Mouse (Mus musculus): ENCODE results near the gene Gm44805.
A peak's percentile ranks its signal among the peaks of the same experiment; 100 is the strongest.
"Not testable (repeated sequence)": the region's sequence is repeated elsewhere in the genome, so short reads cannot be mapped to it uniquely, and the experiment has no call there.

The Gm44805 gene

GRCm38 (mm10) chr7:19699827-19700148, 18.6 kb upstream of the Gm44805 start:
- DNase-seq (ENCODE audit: low spot score in 2 of 2) = no peak

GRCm38 (mm10) chr7:19698907-19699826, 17.9 kb upstream of the Gm44805 start, which contains the start of gene Apoe:
Gene Apoe (minus strand): TSS chr7:19699188.
- peak in 1 of 2 experiments; percentile 16 for DNase-seq (ENCODE audit: low spot score in 2 of 2)

- DNase-seq (ENCODE audit: low spot score in 2 of 2) = no peak
Observed at GRCm38 (mm10) chr7:19697949-19698906, 17.0 kb upstream of the Gm44805 start.

- no peak for DNase-seq (ENCODE audit: low spot score in 2 of 2)
Observed at GRCm38 (mm10) chr7:19696336-19696873, 15.2 kb upstream of the Gm44805 start.

- DNase-seq (ENCODE audit: low spot score in 2 of 2) = no peak
Observed at GRCm38 (mm10) chr7:19695881-19696280, 14.7 kb upstream of the Gm44805 start.

- no peak for DNase-seq (ENCODE audit: low spot score in 2 of 2)
Observed at GRCm38 (mm10) chr7:19695213-19695594, 14.0 kb upstream of the Gm44805 start.

- no peak for DNase-seq (ENCODE audit: low spot score in 2 of 2)
Observed at GRCm38 (mm10) chr7:19694336-19695212, 13.4 kb upstream of the Gm44805 start.

GRCm38 (mm10) chr7:19693421-19693820, 12.2 kb upstream of the Gm44805 start:
- DNase-seq (ENCODE audit: low spot score in 2 of 2) = no peak

GRCm38 (mm10) chr7:19691873-19692865, 10.9 kb upstream of the Gm44805 start, which contains the start of gene Apoc1:
Gene Apoc1 (minus strand): TSS chr7:19692660.
- no peak for DNase-seq (ENCODE audit: low spot score in 2 of 2)

- no peak for DNase-seq (ENCODE audit: low spot score in 2 of 2)
Observed at GRCm38 (mm10) chr7:19691434-19691833, 10.2 kb upstream of the Gm44805 start.

- DNase-seq (ENCODE audit: low spot score in 2 of 2) = no peak
Observed at GRCm38 (mm10) chr7:19690845-19691244, 9.6 kb upstream of the Gm44805 start.

GRCm38 (mm10) chr7:19688611-19689010, 7.4 kb upstream of the Gm44805 start:
- DNase-seq (ENCODE audit: low spot score in 2 of 2) = no peak

- no peak for DNase-seq (ENCODE audit: low spot score in 2 of 2)
Observed at GRCm38 (mm10) chr7:19688101-19688500, 6.9 kb upstream of the Gm44805 start.

GRCm38 (mm10) chr7:19686927-19687583, 5.8 kb upstream of the Gm44805 start:
- not testable (repeated sequence) for DNase-seq (ENCODE audit: low spot score in 2 of 2)

GRCm38 (mm10) chr7:19686521-19686920, 5.3 kb upstream of the Gm44805 start:
- no peak for DNase-seq (ENCODE audit: low spot score in 2 of 2)

GRCm38 (mm10) chr7:19685374-19685773, 4.2 kb upstream of the Gm44805 start:
- no peak for DNase-seq (ENCODE audit: low spot score in 2 of 2)

- peak in 1 of 2 experiments; percentile 53 for DNase-seq (ENCODE audit: low spot score in 2 of 2)
Observed at GRCm38 (mm10) chr7:19683771-19684201, 2.6 kb upstream of the Gm44805 start.

GRCm38 (mm10) chr7:19682979-19683378, 1.8 kb upstream of the Gm44805 start:
- no peak for DNase-seq (ENCODE audit: low spot score in 2 of 2)

GRCm38 (mm10) chr7:19680702-19681101, 521 bp downstream of the Gm44805 start:
- DNase-seq (ENCODE audit: low spot score in 2 of 2) = no peak
